Mouse (Mus musculus): ENCODE measurements around the gene Ninj2. TPM values are rescaled to one million over a fixed set of nuclear protein-coding genes. Genes with fewer than 3 reads are reported as not detected.

Gene Ninj2
- 1 to 10 TPM in 1 of 2 experiments, not detected in 1; 2.1 TPM for polyA plus RNA-seq (2017; shearing (Covaris generic))

DNA sequence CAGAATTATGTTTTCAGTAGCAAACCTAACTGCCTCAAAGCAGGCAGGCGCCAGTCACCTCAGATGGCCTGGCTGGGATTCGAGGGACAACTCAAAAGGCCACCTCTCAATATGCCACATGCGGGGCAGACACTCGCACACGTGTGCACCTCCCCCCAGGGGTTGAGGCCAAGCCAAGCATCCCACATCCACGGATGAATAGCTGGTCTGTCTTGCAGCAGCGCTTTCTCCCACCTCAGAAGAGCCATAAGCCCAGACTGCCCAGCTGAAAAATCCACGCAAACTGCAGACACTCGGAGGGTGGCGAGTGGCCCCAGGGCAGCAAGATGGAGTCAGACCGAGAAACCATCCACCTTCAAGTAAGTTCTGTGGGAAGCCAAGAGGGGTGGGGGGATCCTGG is at the start of gene Ninj2:
TSS of gene Ninj2 (plus strand) at position 251 of the 400 bp plus-strand sequence.

Other genes starting within 250 kb of the Ninj2 start
- gene Erc1, start 245.2 kb upstream of the Ninj2 start, polyA plus RNA-seq (2017; shearing (Covaris generic)) = 10 to 100 TPM; 14.1 to 15.5 TPM
- 10 to 100 TPM; 36.2 to 55.1 TPM for gene Rad52, start 190.7 kb upstream of the Ninj2 start, polyA plus RNA-seq (2017; shearing (Covaris generic))
- gene Wnk1, start 54.7 kb upstream of the Ninj2 start, polyA plus RNA-seq (2017; shearing (Covaris generic)) = 10 to 100 TPM; 73.7 to 99.1 TPM
- not detected for gene D330020A13Rik, start 201.0 kb downstream of the Ninj2 start, polyA plus RNA-seq (2017; shearing (Covaris generic))
- under 1 TPM; 0.30 to 0.69 TPM for gene B4galnt3, start 201.2 kb downstream of the Ninj2 start, polyA plus RNA-seq (2017; shearing (Covaris generic))

All from inflammation-experienced regulatory T-cells (primary cell).